Mouse (Mus musculus) monocyte, adult 5-6 weeks (primary cell): ENCODE measurements around the gene Kif27. TPM values are rescaled to one million over a fixed set of nuclear protein-coding genes. Genes with fewer than 3 reads are reported as not detected.

Experiments
- ATAC-seq: fragments of 153-309, 156-312 bp; replicated peaks from 2 replicates; pipeline ENCODE4 v1.8.0; 2017; ENCODE audit warnings: mild to moderate bottlenecking; ENCODE audit not compliant: low TSS enrichment, insufficient number of reproducible peaks, severe bottlenecking, poor library complexity, low FRiP score
- total RNA-seq: library from RNA; stranded (forward); fragments of 200-1000, 200-491, 200-594 nt; gene quantifications from 3 replicates; pipeline ENCODE4 v1.2.3, GENCODE M21; 2017

Kif27 gene
- total RNA-seq, 1 experiment from 2014 or later = 0.29 TPM

GRCm38 (mm10) chr13:58295582-58295981, 63.3 kb downstream of the Kif27 start:
- ATAC-seq = no peak

- no peak for ATAC-seq
Measured at GRCm38 (mm10) chr13:58292811-58293210, 66.1 kb downstream of the Kif27 start.

GRCm38 (mm10) chr13:58289308-58289707, 69.6 kb downstream of the Kif27 start:
- ATAC-seq = no peak

GRCm38 (mm10) chr13:58287822-58288221, 71.1 kb downstream of the Kif27 start:
- peak; percentile 71; the same call in 1 of the 2 replicates for ATAC-seq

- ATAC-seq = no peak
Measured at GRCm38 (mm10) chr13:58283466-58283865, 75.5 kb downstream of the Kif27 start.

GRCm38 (mm10) chr13:58281936-58282335, 77.0 kb downstream of the Kif27 start:
- no peak for ATAC-seq

GRCm38 (mm10) chr13:58280528-58280927, 78.4 kb downstream of the Kif27 start:
- ATAC-seq = no peak

GRCm38 (mm10) chr13:58276256-58276655, 82.7 kb downstream of the Kif27 start:
- no peak for ATAC-seq

- ATAC-seq = no peak
Measured at GRCm38 (mm10) chr13:58275599-58275998, 83.3 kb downstream of the Kif27 start, which contains the start of gene Gkap1. Gkap1 (minus strand) TSS chr13:58275699.

- no peak for ATAC-seq
Measured at GRCm38 (mm10) chr13:58275076-58275475, 83.8 kb downstream of the Kif27 start.

GRCm38 (mm10) chr13:58274259-58274991, 84.5 kb downstream of the Kif27 start:
- no peak for ATAC-seq

- ATAC-seq = no peak
Measured at GRCm38 (mm10) chr13:58273411-58274258, 85.3 kb downstream of the Kif27 start.

GRCm38 (mm10) chr13:58266864-58267263, 92.1 kb downstream of the Kif27 start:
- ATAC-seq = no peak

- 0 out of 2 replicates have a peak, but pooled peaks have one; percentile 22 for ATAC-seq
Measured at GRCm38 (mm10) chr13:58263546-58263945, 95.4 kb downstream of the Kif27 start.

GRCm38 (mm10) chr13:58261674-58262073, 97.2 kb downstream of the Kif27 start:
- no peak for ATAC-seq

GRCm38 (mm10) chr13:58253268-58253667, 105.7 kb downstream of the Kif27 start:
- ATAC-seq = no peak

GRCm38 (mm10) chr13:58248957-58249356, 110.0 kb downstream of the Kif27 start:
- no peak for ATAC-seq
